Mouse (Mus musculus) R1 (cell line): ENCODE data around the gene Tfap2d.

Experiments
- DNase-seq: peaks from one replicate; pipeline ENCODE4 v3.0.0-alpha.2; 2018; ENCODE audit warnings: low read depth, low spot score

Tfap2d gene

DNA sequence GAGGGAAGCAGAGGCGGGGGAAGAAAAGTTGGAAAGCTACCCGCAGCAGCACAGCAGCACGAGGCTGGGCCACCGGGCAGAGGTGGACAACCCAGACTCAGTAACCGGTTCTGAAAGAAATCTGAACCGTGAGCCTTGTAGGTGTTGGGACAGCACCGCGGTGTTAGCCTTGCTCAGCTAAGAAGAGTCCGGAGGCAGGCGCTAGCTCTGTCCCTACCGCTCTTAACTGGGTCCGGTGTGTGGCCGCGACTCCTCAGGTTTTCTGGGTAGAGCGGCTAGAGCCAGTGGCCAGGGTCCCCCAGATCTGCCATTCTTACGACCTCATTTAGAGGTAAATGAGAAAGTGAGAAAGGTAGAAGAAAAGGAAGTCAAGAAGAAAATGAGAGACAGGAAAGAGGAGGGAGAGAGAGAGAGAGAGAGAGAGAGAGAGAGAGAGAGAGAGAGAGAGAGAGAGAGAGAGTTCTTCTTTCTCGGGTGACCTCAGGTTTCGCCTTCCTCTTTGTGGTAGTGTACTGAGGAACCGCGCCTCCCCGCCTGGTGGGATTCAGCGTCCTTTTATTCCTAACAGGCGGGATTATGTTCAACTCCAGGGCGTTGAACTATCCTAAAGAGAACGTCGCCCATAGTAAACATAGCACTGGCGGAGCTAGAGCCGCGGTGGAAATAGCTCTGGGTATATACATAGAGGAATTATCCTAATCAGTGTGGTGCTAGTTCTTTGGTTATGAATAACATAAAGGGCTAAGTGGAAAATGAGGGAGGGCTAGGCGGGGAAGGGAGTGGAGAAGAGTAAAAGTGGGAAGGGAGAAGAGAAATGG, 107.6 kb downstream of the Tfap2d start:
- peak; percentile 36 for DNase-seq

DNA sequence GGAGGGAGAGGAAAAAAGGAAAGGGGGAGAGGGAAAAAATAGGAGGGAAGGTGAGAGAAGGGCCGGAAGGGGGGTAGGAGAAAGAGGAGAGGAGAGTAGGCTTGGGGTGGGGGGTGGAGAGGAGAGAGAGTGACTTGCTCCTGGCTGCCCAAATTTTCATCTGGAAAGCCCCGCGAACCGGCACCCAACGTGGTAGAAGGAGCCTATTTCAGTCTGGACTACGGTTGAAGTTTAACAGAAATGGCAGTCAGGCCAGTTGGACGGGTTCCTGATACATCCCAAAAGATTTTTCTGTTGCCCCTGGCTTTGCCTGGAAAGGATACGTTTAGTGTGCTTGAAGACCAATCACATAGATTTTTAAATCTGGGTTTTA, 108.2 kb downstream of the Tfap2d start:
- DNase-seq, result no peak

DNA sequence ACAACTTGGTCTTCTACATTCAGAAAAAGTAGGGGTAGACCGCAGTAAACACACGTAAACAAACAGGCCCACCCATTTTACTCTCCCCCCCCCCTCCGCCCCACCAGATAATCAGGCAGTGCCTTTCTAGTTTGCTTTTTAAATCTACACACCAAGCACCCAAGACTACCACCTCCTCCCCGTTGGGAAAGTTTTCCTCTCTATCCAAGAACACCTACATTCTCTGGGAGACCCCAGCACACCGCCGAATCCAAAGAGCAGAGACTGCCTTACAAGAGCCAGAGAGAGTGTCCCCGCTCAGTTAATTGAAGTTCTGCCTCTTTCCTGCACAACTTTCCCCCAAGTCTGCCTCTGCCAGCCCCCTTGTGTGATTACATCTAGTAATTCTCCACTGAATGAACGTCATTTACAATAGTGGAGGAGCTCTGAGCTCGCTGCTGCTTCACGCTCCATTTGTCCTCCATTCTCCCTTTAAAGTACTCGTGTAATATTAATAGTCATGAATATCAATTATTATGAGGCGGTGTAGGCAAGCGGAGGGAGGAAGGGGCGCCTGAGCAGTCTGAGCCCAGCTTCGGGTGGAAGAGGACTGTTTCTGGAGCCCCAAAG, 108.8 kb downstream of the Tfap2d start:
- peak; percentile 21 for DNase-seq

DNA sequence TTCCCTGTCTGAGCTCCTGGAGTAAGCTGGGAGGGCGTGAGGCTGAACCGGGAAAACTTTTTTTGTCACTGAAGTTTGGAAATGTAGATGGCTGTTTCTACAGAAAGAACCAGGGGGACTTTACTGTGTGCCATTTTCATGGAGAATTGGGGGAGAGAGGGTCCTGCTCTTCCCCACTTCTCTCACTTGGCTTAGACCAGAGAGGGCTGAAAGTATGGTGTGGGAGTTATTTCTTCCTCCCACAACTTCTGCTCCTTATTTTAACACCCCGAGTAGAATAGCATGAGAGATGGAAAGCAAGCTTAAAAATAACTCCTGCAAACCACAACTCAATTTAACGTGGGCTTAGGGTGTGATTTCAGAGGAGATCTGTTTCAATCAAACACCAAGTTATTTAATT, 109.9 kb downstream of the Tfap2d start:
- no peak for DNase-seq

DNA sequence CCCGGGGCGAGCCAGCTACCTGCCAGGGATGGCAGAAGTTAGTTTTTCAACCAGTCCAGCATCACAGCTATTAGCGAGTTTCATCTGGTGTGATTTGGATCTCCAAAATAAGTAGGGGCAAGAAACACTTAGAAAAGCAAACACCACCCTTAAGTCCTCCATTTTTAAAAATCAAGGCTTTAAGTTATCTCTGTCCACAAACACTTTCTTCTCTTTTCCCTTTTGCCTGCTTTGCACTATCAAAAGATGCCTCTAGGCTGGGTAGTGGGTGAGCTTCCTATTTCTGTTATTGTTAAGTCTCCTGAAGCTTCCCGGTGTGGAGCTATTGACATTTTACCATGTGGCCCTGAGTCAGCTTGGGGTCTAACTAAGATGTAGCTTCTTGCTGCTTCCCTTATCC, 110.3 kb downstream of the Tfap2d start:
- DNase-seq, result no peak

DNA sequence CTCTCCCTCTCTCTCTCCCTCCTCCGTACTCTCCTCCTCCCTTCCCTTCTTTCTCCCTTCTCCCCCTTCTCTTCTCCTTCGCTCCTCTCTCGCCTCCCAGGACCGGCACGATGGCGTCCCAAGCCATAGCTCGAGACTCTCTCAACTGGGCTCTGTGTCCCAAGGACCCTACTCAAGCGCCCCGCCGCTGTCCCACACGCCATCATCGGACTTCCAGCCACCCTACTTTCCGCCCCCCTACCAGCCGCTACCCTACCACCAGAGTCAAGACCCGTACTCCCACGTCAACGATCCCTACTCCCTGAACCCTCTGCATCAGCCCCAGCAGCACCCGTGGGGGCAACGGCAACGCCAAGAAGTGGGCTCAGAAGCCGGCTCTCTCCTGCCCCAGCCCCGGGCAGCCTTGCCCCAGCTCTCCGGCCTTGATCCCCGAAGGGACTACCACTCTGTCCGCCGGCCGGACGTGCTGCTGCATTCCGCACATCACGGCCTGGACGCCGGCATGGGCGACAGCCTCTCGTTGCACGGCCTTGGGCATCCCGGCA, 111.1 kb downstream of the Tfap2d start:
- DNase-seq, result no peak
